Mouse (Mus musculus) liver, embryonic 14 days (tissue): ENCODE measurements around the gene Myo9a. TPM values are rescaled to one million over a fixed set of nuclear protein-coding genes. Genes with fewer than 3 reads are reported as not detected.

Source experiments
- polyA plus RNA-seq: library from polyadenylated mRNA; depleted of rRNA; stranded (reverse); fragments of >200 nt; gene quantifications from 2 replicates; pipeline ENCODE4 v1.2.3, GENCODE M21; 2012; rRNA removed

The Myo9a gene
- 2.7 TPM in 2 replicates for polyA plus RNA-seq

DNA sequence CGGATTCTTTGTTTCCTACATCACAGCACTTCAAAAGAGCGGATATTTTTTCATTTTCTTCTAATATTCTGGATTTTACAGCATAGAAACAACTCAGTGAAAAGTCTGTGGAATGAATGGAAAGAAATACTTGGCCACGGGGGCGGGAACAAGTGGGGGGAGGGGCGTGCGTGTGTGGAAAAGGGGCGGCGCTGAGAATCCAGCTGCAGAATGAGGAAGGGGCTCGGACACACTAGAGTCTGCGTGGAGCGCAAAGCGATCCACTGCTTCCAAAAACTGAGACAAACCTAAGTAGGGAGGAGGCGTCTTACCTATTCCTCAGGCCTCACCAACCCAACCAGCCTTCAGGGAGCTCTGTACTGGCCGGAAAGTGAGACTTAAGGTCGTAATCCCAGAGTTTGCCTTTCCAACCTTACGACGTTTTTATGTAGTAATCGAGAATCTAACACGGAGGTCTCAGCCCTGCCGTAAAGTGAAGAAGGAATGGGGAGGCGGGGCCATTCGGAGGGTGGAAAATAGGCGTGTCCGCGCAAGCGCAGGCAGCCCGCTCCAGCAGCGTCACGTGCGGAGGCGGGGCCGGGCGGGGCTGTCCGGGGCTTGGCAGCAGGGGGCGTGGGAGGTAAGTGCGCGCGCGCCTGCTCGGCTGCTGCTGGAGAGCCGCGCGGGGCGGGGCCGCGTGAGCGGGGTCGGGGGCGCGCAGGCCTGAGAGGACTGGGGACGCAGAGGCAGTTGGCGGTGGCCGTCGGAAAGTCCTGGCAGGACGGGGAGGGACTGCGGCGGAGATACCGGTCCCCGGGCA is at the start of gene Myo9a, which contains the start of gene Senp8:
TSS of gene Myo9a (plus strand) at position 630 of the 799 bp plus-strand sequence.
TSS of gene Senp8 (minus strand) at position 444 of the 799 bp plus-strand sequence.

DNA sequence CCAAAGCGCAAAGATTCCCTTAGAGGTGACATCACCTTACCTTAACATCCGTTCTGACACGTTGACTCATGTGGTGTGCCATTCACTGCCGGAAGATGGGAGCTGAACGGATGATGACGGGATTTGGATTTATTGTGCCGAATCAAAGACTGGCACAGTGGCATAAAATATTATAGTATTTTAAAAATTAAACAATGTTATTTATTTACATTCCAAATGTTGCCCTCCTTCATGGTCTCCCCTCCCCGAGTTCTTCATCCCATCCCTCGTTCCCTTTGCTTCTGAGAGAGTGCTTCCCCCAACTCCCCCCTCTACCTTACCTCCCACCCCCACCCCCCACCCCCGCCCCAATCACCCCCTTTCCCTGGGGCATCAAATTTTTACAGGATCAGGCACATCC is 209.9 kb downstream of the Myo9a start, which contains the start of gene Nr2e3:
TSS of gene Nr2e3 (minus strand) at position 101 of the 400 bp plus-strand sequence.

Other genes starting within 250 kb of the Myo9a start
- gene Hexa, start 211.4 kb upstream of the Myo9a start, polyA plus RNA-seq = 17.0 and 19.4 TPM in 2 replicates
- 0.02 and 0.05 TPM in 2 replicates for gene Tmem202, start 211.0 kb upstream of the Myo9a start, polyA plus RNA-seq
- gene Celf6, start 173.0 kb upstream of the Myo9a start, polyA plus RNA-seq = not detected in 2 replicates
- 4.7 and 5.9 TPM in 2 replicates for gene Parp6, start 133.6 kb upstream of the Myo9a start, polyA plus RNA-seq
- gene Pkm, start 94.5 kb upstream of the Myo9a start, polyA plus RNA-seq = 116 and 117 TPM in 2 replicates
- 0.05 and 0.06 TPM in 2 replicates for gene Gramd2, start 70.8 kb upstream of the Myo9a start, polyA plus RNA-seq
- 1.5 and 1.6 TPM in 2 replicates for gene Senp8, start 186 bp upstream of the Myo9a start, polyA plus RNA-seq
- 0.03 TPM in 1 of 2 replicates, not detected in the other for gene Nr2e3, start 209.8 kb downstream of the Myo9a start, polyA plus RNA-seq